Mouse (Mus musculus) CH12.LX (cell line): ENCODE results near the gene Cdh24.
A peak's percentile ranks its signal among the peaks of the same experiment; 100 is the strongest.

Source experiments
- BHLHE40 ChIP-seq: IDR thresholded peaks from 2 replicates; pipeline ENCODE4 v1.6.1; 2011; ENCODE audit warnings: mild to moderate bottlenecking, low read depth, low read length, improper control_type of control experiment
- CTCF ChIP-seq, 2 experiments: IDR thresholded peaks in 1 of 2; conservative IDR thresholded peaks in 1 of 2; 2 replicates each; pipeline ENCODE4 v1.5.1; 2011 to 2012; ENCODE audit warnings: low read depth in 2 of 2, low read length in 2 of 2, improper control_type of control experiment in 1 of 2, inconsistent platforms in 1 of 2, mild to moderate bottlenecking in 1 of 2, moderate library complexity in 1 of 2
- EP300 ChIP-seq: IDR thresholded peaks from 2 replicates; pipeline ENCODE4 v1.6.1; 2011; ENCODE audit warnings: low read length, improper control_type of control experiment
- ETS1 ChIP-seq: conservative IDR thresholded peaks from 2 replicates; pipeline ENCODE4 v1.6.1; 2012; ENCODE audit warnings: low read depth, mild to moderate bottlenecking, inconsistent platforms, low read length, improper control_type of control experiment, moderate library complexity
- POLR2A ChIP-seq: IDR thresholded peaks from 2 replicates; pipeline ENCODE4 v1.6.1; 2011; ENCODE audit warnings: low read depth, mild to moderate bottlenecking, improper control_type of control experiment, low read length
- ZMIZ1 ChIP-seq: IDR thresholded peaks from 2 replicates; pipeline ENCODE4 v1.6.1; 2012; ENCODE audit warnings: low read depth, mild to moderate bottlenecking, inconsistent platforms, low read length, improper control_type of control experiment

GRCm38 (mm10) chr14:54634182-54634581 lies 7.0 kb downstream of the Cdh24 start:
- no peak for TF ChIP-seq BHLHE40
- no peak for TF ChIP-seq EP300
- TF ChIP-seq ETS1: no peak
- TF ChIP-seq ZMIZ1: no peak
- no peak for TF ChIP-seq POLR2A
- TF ChIP-seq CTCF (conservative IDR thresholded peaks at IDR 0.05 in 1 of 2, IDR thresholded peaks at IDR 0.05 in 1 of 2; ENCODE audit: low read depth in 2 of 2, low read length in 2 of 2): peak in 1 of 2 experiments; percentile 35; a peak in 2 of 4 replicates
